ENCODE assay signal across 8 mouse cellular contexts in the genomic region with DNA sequence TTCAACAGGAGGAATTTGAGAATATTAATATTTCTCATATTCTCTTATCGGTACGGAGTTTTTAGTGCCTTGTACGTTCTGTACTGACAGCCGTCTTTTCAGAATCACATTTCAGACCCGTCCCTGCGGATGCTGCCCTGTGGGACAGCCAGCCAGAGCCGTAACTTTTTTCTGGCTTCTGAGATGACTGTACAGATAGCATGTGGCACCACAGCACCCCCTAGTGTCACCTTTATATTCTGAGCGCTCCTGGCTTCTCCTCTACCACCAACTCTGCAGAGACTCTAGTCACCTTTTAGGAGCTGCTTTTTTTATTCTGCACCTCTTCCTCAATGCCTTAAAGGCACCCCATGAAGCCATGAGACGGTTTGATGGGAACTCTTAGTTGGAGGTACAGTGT. TPM values are rescaled to one million over a fixed set of nuclear protein-coding genes. Genes with fewer than 3 reads are reported as not detected.
DNase-seq lines count a peak whose midpoint lies in the region; ATAC-seq and TF ChIP-seq lines count a peak whose summit lies in the region.

No protein-coding gene starts in this region.

- no peak overlapping the region for H3K4me3 ChIP-seq in intestine, embryonic 15.5 days (replicated peaks)
- no peak overlapping the region for H3K4me3 ChIP-seq in liver, adult 2 months (ENCODE audit: insufficient read depth, low read depth, low read length)

- H3K9ac ChIP-seq in intestine, embryonic 15.5 days: no peak overlapping the region
- H3K9ac ChIP-seq in liver, adult 2 months (ENCODE audit: low read depth, low read length): no peak overlapping the region

- WGBS in intestine, embryonic 15.5 days: 13% methylated on average over 9 of the region's 9 CpGs
- WGBS in liver, adult 2 months: 12% methylated on average over 9 of the region's 9 CpGs

- DNase-seq in 3T3-L1 (ENCODE audit: low read depth, low spot score): peak; percentile 90
- peak; percentile 83 for DNase-seq in adrenal gland, postnatal 10 days
- DNase-seq in embryo, embryonic 11.5 days (ENCODE audit: low read depth, low spot score): peak; percentile 69
- DNase-seq in gastrocnemius, postnatal 4 days (ENCODE audit: low spot score in 2 of 2): peak; percentile 41 to 81
- DNase-seq in liver, adult 2 months (ENCODE audit: extremely low read depth, low read depth, low spot score): peak; percentile 63
- peak; percentile 68 to 81 for DNase-seq in spleen, postnatal 4 days (ENCODE audit: low spot score in 2 of 2)

- peak overlapping the region; percentile 50 for H3K4me2 ChIP-seq in intestine, embryonic 15.5 days (replicated peaks)

- peak; percentile 75 for ATAC-seq in intestine, embryonic 15.5 days
- ATAC-seq in monocyte, adult 5-6 weeks (replicated peaks; ENCODE audit: insufficient number of reproducible peaks, low FRiP score, low TSS enrichment, poor library complexity, severe bottlenecking): peak; percentile 64

- H3K9me3 ChIP-seq in intestine, embryonic 15.5 days: no peaks in the 10 kb centered on the region

- peak overlapping the region; percentile 62 for H3K27ac ChIP-seq in intestine, embryonic 15.5 days
- no peak overlapping the region for H3K27ac ChIP-seq in liver, adult 2 months (replicated peaks; ENCODE audit: insufficient read depth, low read depth, low read length)

- TF ChIP-seq CTCF in liver, adult 2 months (IDR thresholded peaks at IDR 0.05; ENCODE audit: low read depth, low read length): peak; percentile 74

- H3K4me1 ChIP-seq in intestine, embryonic 15.5 days (replicated peaks): peaks cover 20% of the 10 kb centered on the region
- H3K4me1 ChIP-seq in liver, adult 2 months (ENCODE audit: control insufficient read depth, insufficient read depth, low read length): peaks cover 19% of the 10 kb centered on the region

- H3K79me2 ChIP-seq in liver, adult 2 months (ENCODE audit: control insufficient read depth, insufficient read depth, low read length): no peaks in the 10 kb centered on the region

- H3K27me3 ChIP-seq in intestine, embryonic 15.5 days (replicated peaks): no peaks in the 10 kb centered on the region
- no peaks in the 10 kb centered on the region for H3K27me3 ChIP-seq in liver, adult 2 months (ENCODE audit: control insufficient read depth, insufficient read depth, low read length)

- TF ChIP-seq POLR2A in liver, adult 2 months (IDR thresholded peaks at IDR 0.05; ENCODE audit: extremely low read depth, insufficient read depth, low read length): no peak

- H3K36me3 ChIP-seq in intestine, embryonic 15.5 days: peaks cover 3% of the 10 kb centered on the region; the same call in 1 of the 2 replicates
- peaks cover 16% of the 10 kb centered on the region for H3K36me3 ChIP-seq in liver, adult 2 months (ENCODE audit: control insufficient read depth, insufficient read depth, low read length)

RNA-seq across cellular contexts. Expression of a gene that starts 47.7 kb away (rescaled TPM):
- not detected for total RNA-seq in adrenal gland, postnatal 10 days (2021)
- total RNA-seq in gastrocnemius, postnatal 4 days (2021): not detected
- not detected in 2 replicates for polyA plus RNA-seq in intestine, embryonic 15.5 days (2015; fragmentation: Nextera tagmentation; extraction: Ambion mirVana)
- not detected in 2 replicates for total RNA-seq in liver, adult 2 months (2014; rRNA removed)
- polyA plus RNA-seq in liver, adult 2 months (2012; rRNA removed): not detected in 2 replicates
- not detected in 3 replicates for total RNA-seq in monocyte, adult 5-6 weeks (2017)
